Comparison of ENCODE assay signal across 11 mouse cellular contexts in the genomic region with DNA sequence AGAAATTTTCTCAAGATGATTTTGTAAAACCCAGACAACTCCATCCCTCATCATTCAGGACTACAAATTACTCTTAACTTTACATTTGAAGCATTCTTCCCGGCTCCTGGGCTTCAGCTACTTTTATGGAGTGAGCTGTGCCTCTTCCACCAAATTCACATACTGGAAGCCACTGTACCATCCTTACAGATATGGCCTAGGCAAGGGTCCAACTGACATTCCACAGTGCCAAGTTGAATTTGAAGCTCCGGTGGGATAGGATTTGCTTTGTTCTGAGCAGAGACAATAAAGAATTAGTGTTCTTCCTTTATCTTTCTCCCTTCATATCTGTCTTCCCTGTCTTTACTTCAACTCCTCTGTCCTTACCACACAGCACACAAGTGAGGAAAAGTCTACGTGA.
"Had no signal": no experiment of that assay in that cellular context is flagged by ENCODE, and none has a peak within 500 bp of the region (broad histone marks: within the 10 kb centered on the region; RNA-seq: fewer than 3 reads in every experiment).

No protein-coding gene starts in this region.

- DNase-seq: lung, adult 18-20 months; lung, embryonic 14.5 days; lung, postnatal 10 days; lung, postnatal 4 days; midbrain, embryonic 14.5 days; retina, postnatal 1 day; right cerebral cortex, adult 18-20 months; right cerebral cortex, postnatal 14 days; thymus, adult 2 months; thymus, postnatal 25 days; thymus, postnatal 4 days had no signal
